Mouse (Mus musculus) spleen, adult 2 months (tissue): ENCODE measurements around the gene Eef2. TPM values are rescaled to one million over a fixed set of nuclear protein-coding genes. Genes with fewer than 3 reads are reported as not detected.
"Not testable (repeated sequence)": the region's sequence is repeated elsewhere in the genome, so short reads cannot be mapped to it uniquely, and the experiment has no call there.

Experiments used
- DNase-seq, 2 experiments: peaks; one replicate each; pipeline versions ENCODE4 v3.0.0 to v3.0.0-alpha.2; 2012 to 2021; ENCODE audit warnings: low spot score in 2 of 2, low read depth in 1 of 2
- H3K27ac ChIP-seq: fragments of 200-500 bp; 2 replicates; pipeline ENCODE4 v1.5.1; 2012; ENCODE audit warnings: low read length, inconsistent platforms; ENCODE audit not compliant: insufficient read depth
- H3K27me3 ChIP-seq: fragments of 200-500 bp; 2 replicates; pipeline ENCODE4 v1.6.1; 2012; ENCODE audit warnings: mild to moderate bottlenecking, moderate library complexity, low read length, inconsistent platforms; ENCODE audit not compliant: control insufficient read depth, insufficient read depth
- H3K36me3 ChIP-seq: fragments of 200-500 bp; 2 replicates; pipeline ENCODE4 v1.6.1; 2012; ENCODE audit warnings: mild to moderate bottlenecking, low read length, inconsistent platforms; ENCODE audit not compliant: control insufficient read depth, insufficient read depth
- H3K4me1 ChIP-seq: fragments of 200-500 bp; 2 replicates; pipeline ENCODE4 v1.6.1; 2011; ENCODE audit warnings: inconsistent platforms; ENCODE audit not compliant: control insufficient read depth, insufficient read depth, insufficient read length
- H3K4me3 ChIP-seq: fragments of 200-500 bp; 2 replicates; pipeline ENCODE4 v1.5.1; 2011; ENCODE audit warnings: mild to moderate bottlenecking, inconsistent platforms; ENCODE audit not compliant: insufficient read depth, insufficient read length; ENCODE audit errors: extremely low read depth
- CTCF ChIP-seq: fragments of 200-500 bp; IDR thresholded peaks from 2 replicates; pipeline ENCODE4 v1.5.1; 2011; ENCODE audit warnings: mild to moderate bottlenecking, inconsistent platforms; ENCODE audit not compliant: insufficient read depth, insufficient read length, insufficient replicate concordance; ENCODE audit errors: extremely low read depth
- POLR2A ChIP-seq: fragments of 200-500 bp; IDR thresholded peaks from 2 replicates; pipeline ENCODE4 v1.6.1; 2011; ENCODE audit warnings: low read depth, low read length, inconsistent platforms
- WGBS: fragments of 180-500 bp; shearing (Covaris S2); methylation state at CpG from one replicate; pipeline ENCODE4 v1.1.7; 2018; 5-methylcytosine and 5-hydroxymethylcytosine counted together
- polyA plus RNA-seq: library from polyadenylated mRNA; depleted of rRNA; stranded (reverse); fragments of >200 nt; gene quantifications from 2 replicates; pipeline ENCODE4 v1.2.3, GENCODE M21; 2012

Eef2 gene
- polyA plus RNA-seq, 1 experiment, result 1,457 TPM

- 0 out of 2 replicates have a peak, but pooled peaks have one; percentile 16 for TF ChIP-seq CTCF
- no peak for TF ChIP-seq POLR2A
- DNase-seq, result no peak
- H3K27ac ChIP-seq, result no peak overlapping the region
- 94% methylated on average over 5 of the region's 5 CpGs for WGBS
- H3K4me1 ChIP-seq, result no peaks in the 10 kb centered on the region
- H3K36me3 ChIP-seq, result no peaks in the 10 kb centered on the region
- no peaks in the 10 kb centered on the region for H3K27me3 ChIP-seq
- no peak overlapping the region for H3K4me3 ChIP-seq
Observed at GRCm38 (mm10) chr10:81210154-81210553, 33.7 kb downstream of the Eef2 start.

- no peaks in the 10 kb centered on the region for H3K27me3 ChIP-seq
- WGBS, result 82% methylated on average over 6 of the region's 6 CpGs
- TF ChIP-seq POLR2A, result no peak
- TF ChIP-seq CTCF, result no peak
- H3K27ac ChIP-seq, result no peak overlapping the region
- no peak for DNase-seq
- no peaks in the 10 kb centered on the region for H3K36me3 ChIP-seq
- no peak overlapping the region for H3K4me3 ChIP-seq
- no peaks in the 10 kb centered on the region for H3K4me1 ChIP-seq
Observed at GRCm38 (mm10) chr10:81216260-81216659, 39.8 kb downstream of the Eef2 start.

DNA sequence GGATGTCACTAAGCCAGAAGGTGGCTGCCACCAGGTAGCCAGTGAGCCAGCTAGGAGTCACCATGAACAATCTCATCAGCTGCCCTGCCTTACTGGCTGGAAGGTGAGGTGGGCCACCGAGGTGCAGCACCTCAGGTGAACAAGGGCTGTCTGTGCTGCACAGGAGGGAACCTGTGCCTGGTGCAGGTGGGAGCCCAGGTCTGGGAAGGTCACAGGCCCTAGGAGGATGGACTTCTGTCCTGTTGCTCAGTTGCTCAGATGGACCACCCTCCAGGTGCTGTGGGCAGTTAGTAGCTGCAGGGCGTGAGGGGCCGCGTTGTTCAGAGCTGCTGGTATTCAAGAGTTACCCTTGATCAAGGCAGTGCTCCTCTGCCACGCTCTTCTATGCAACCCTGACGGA, 40.4 kb downstream of the Eef2 start:
- Histone ChIP-seq H3K27ac (no peak overlapping the region), H3K27me3 (no peaks in the 10 kb centered on the region), H3K36me3 (no peaks in the 10 kb centered on the region), H3K4me3 (no peak overlapping the region), H3K4me1 (peaks cover 4% of the 10 kb centered on the region; the same call in 1 of the 2 replicates)
- 83% methylated on average over 6 of the region's 6 CpGs for WGBS
- DNase-seq, result no peak
- TF ChIP-seq CTCF (no peak), POLR2A (no peak)

DNA sequence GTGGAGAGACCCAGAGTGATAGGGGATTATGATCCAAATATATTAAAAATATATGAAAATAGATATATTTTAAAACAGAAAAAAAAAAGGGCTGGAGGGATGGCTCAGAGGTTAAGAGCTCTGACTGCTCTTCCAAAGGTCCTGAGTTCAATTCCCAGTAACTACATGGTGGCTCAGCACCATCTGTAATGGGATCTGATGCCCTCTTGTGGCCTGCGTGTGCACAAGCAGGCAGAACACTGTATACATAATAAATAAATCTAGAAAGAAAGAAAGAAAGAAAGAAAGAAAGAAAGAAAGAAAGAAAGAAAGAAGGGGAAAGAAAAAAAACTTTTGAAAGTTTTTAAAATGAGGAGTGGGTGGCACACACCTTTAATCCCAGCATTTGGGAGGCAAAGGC, 40.8 kb downstream of the Eef2 start:
- not testable (repeated sequence) for H3K27ac ChIP-seq, H3K4me1 ChIP-seq, H3K36me3 ChIP-seq, H3K27me3 ChIP-seq, H3K4me3 ChIP-seq
- TF ChIP-seq CTCF, result peak; percentile 29; the same call in 1 of the 2 replicates
- WGBS, result 6% methylated on average over 1 of the region's 1 CpGs
- DNase-seq, result peak in 1 of 2 experiments; percentile 32

DNA sequence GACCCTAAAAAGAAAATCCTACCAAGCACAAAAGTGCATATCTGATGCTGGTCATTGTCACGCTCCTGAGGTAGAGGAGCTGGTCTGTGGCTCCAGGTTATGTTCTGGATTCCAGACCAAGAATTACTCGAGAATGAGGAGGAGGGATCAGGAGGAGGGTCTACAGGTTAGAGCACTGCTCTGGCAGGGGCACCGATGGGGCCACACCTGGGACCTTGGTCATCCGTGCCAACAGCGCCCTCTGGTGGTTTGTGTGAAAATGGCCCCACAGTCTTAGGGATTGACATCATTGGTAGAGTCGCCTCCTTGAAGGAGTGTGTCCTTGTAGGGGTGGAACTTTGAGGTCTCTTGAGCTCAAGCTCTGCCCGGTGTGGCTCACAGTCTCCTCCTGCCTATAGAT, 41.5 kb downstream of the Eef2 start:
- WGBS, result 15% methylated on average over 7 of the region's 7 CpGs
- Histone ChIP-seq H3K4me3 (no peak overlapping the region), H3K4me1 (peaks cover 4% of the 10 kb centered on the region; the same call in 1 of the 2 replicates), H3K27me3 (no peaks in the 10 kb centered on the region), H3K27ac (no peak overlapping the region), H3K36me3 (no peaks in the 10 kb centered on the region)
- peak; percentile 49 to 76 for DNase-seq
- TF ChIP-seq CTCF (peak; percentile 89), POLR2A (no peak)

GRCm38 (mm10) chr10:81221402-81222015, 45.1 kb downstream of the Eef2 start:
- 63% methylated on average over 5 of the region's 5 CpGs for WGBS
- no peak for TF ChIP-seq CTCF
- TF ChIP-seq POLR2A, result no peak
- H3K27me3 ChIP-seq, result no peaks in the 10 kb centered on the region
- no peak overlapping the region for H3K4me3 ChIP-seq
- no peaks in the 10 kb centered on the region for H3K36me3 ChIP-seq
- peak in 1 of 2 experiments; percentile 27 for DNase-seq
- H3K27ac ChIP-seq, result no peak overlapping the region
- H3K4me1 ChIP-seq, result peaks cover 4% of the 10 kb centered on the region; the same call in 1 of the 2 replicates

- H3K4me3 ChIP-seq, H3K36me3 ChIP-seq, H3K27ac ChIP-seq, DNase-seq, H3K4me1 ChIP-seq, H3K27me3 ChIP-seq: not testable (repeated sequence)
- WGBS, result 68% methylated on average over 2 of the region's 2 CpGs
Observed at GRCm38 (mm10) chr10:81223731-81224130, 47.3 kb downstream of the Eef2 start.
